Mouse (Mus musculus) hindbrain, embryonic 11.5 days (tissue): ENCODE data around the gene Plekha5. TPM values are rescaled to one million over a fixed set of nuclear protein-coding genes. Genes with fewer than 3 reads are reported as not detected.
A peak's percentile ranks its signal among the peaks of the same experiment; 100 is the strongest.

Experiments used
- ATAC-seq: fragments of 200-750 bp; cut with Nextera tagmentation; 2 replicates; pipeline ENCODE4 v1.8.0; 2017; ENCODE audit warnings: mild to moderate bottlenecking, moderate TSS enrichment, moderate library complexity; ENCODE audit not compliant: low FRiP score
- DNase-seq: peaks from one replicate; pipeline ENCODE4 v3.0.0-alpha.2; 2015; ENCODE audit warnings: low spot score
- H3K27ac ChIP-seq: fragments of 300-500 bp; sonication (generic); 2 replicates; pipeline ENCODE4 v1.5.1; 2014; ENCODE audit warnings: mild to moderate bottlenecking, low read depth, low read length
- H3K27me3 ChIP-seq: fragments of 300-500 bp; sonication (generic); 2 replicates; pipeline ENCODE4 v1.6.1; 2014; ENCODE audit warnings: mild to moderate bottlenecking, low read length, moderate library complexity, mixed read lengths; ENCODE audit not compliant: control insufficient read depth, insufficient read depth
- H3K36me3 ChIP-seq: fragments of 300-500 bp; sonication (generic); 2 replicates; pipeline ENCODE4 v1.6.1; 2014; ENCODE audit warnings: mild to moderate bottlenecking, low read length, moderate library complexity, mixed read lengths; ENCODE audit not compliant: control insufficient read depth, insufficient read depth
- H3K4me1 ChIP-seq: fragments of 300-500 bp; sonication (generic); replicated peaks from 2 replicates; pipeline ENCODE4 v1.6.1; 2014; ENCODE audit warnings: low read length, mixed read lengths; ENCODE audit not compliant: control insufficient read depth, insufficient read depth
- H3K4me2 ChIP-seq: fragments of 300-500 bp; sonication (generic); replicated peaks from 2 replicates; pipeline ENCODE4 v1.6.1; 2014; ENCODE audit warnings: mild to moderate bottlenecking, low read depth, low read length
- H3K4me3 ChIP-seq: fragments of 300-500 bp; sonication (generic); 2 replicates; pipeline ENCODE4 v1.5.1; 2014; ENCODE audit warnings: low read depth, low read length
- H3K9ac ChIP-seq: fragments of 300-500 bp; sonication (generic); 2 replicates; pipeline ENCODE4 v1.6.1; 2014; ENCODE audit warnings: low read depth, low read length
- H3K9me3 ChIP-seq: fragments of 300-500 bp; sonication (generic); 2 replicates; pipeline ENCODE4 v1.6.1; 2016; ENCODE audit warnings: low read length; ENCODE audit not compliant: control insufficient read depth
- WGBS: fragments of 180-500 bp; shearing (Covaris S2); extraction: QIAGEN DNeasy Blood & Tissue Kit; methylation state at CpG from one replicate; pipeline ENCODE4 v1.1.7; 2014; 5-methylcytosine and 5-hydroxymethylcytosine counted together
- polyA plus RNA-seq: library from polyadenylated mRNA; unstranded; fragments of >200 nt; fragmentation: Nextera tagmentation; extraction: Ambion mirVana; gene quantifications from 2 replicates; pipeline ENCODE4 v1.2.1, GENCODE M21; 2014

Gene Plekha5
- polyA plus RNA-seq, 1 experiment from 2014 or later, result 50.8 TPM

DNA sequence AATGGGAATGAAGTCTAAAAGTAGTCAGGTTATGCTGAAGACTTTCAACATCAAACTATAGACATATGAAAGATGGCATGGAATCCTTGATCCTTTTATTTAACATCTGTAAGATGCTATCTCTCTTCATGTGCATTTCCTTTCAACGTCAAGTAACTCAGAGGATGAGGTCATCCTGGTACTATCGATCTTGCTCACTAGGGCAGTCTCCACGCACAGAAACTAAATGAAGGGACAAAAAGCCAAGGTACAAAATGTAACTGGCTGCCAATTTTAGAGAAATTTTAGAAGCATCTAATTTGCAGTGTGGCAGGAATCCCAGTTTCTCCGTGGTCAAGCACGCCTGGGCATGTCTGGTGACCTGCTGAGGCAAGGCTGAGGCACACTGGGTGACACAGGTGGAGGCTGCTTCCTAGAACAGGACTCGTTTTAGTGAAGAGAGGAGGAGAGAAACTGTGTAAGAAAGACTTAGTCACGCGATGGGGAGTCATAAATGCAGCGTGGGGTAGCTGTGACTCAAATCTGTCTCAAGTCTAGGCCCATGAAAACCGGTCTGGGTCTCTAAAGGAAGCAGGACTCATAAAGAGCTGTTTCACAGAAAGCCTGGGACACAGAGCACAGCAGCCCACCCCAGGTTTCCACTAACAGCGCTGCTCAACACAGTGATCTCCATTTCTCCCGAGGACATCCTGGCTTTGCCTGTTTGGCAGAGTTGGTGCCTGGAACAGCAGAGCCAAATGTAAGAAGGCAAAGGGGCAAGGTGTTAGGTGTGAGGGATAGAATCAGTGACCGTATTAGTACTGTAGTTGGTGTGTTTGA, 196.9 kb downstream of the Plekha5 start:
- no peak overlapping the region for H3K4me2 ChIP-seq
- H3K9me3 ChIP-seq, result no peaks in the 10 kb centered on the region
- no peaks in the 10 kb centered on the region for H3K36me3 ChIP-seq
- no peak for DNase-seq
- 0 out of 2 replicates have a peak, but pooled peaks cover 2% of the 10 kb centered on the region for H3K4me1 ChIP-seq
- WGBS, result 66% methylated on average over 13 of the region's 13 CpGs
- no peak overlapping the region for H3K4me3 ChIP-seq
- H3K9ac ChIP-seq, result no peak overlapping the region
- no peaks in the 10 kb centered on the region for H3K27me3 ChIP-seq
- no peak overlapping the region for H3K27ac ChIP-seq
- no peak for ATAC-seq

DNA sequence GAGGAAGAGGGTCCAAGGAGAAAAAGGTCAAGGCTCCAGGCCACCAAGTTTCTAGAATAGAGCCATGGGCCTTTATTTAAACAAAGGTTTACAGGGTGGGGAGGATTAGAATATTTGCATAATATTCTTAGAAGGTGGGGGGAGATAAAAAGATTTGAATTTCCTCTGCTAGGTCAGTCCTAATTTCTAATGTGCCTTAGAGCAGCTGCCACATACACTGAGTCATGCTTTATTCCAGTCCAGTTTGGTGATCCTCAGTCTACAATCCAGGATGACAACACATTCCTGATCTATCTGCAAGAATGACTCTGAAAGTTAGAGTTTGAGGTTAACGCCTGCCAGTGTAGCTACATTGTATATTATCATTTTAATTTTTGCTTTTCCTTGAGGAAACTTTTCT, 197.8 kb downstream of the Plekha5 start:
- no peaks in the 10 kb centered on the region for H3K36me3 ChIP-seq
- no peaks in the 10 kb centered on the region for H3K9me3 ChIP-seq
- no peak overlapping the region for H3K27ac ChIP-seq
- no peaks in the 10 kb centered on the region for H3K27me3 ChIP-seq
- no peak for ATAC-seq
- no peak for DNase-seq
- H3K4me2 ChIP-seq, result no peak overlapping the region
- H3K4me3 ChIP-seq, result no peak overlapping the region
- H3K4me1 ChIP-seq, result 0 out of 2 replicates have a peak, but pooled peaks cover 2% of the 10 kb centered on the region
- H3K9ac ChIP-seq, result no peak overlapping the region
- WGBS, result 91% methylated on average over 1 of the region's 1 CpGs

- Histone ChIP-seq H3K4me1 (0 out of 2 replicates have a peak, but pooled peaks cover 2% of the 10 kb centered on the region), H3K27me3 (no peaks in the 10 kb centered on the region), H3K36me3 (no peaks in the 10 kb centered on the region), H3K4me3 (peak within 1 kb of the TSS; percentile 99), H3K27ac (peak within 1 kb of the TSS; percentile 93), H3K4me2 (peak within 1 kb of the TSS; percentile 47), H3K9me3 (no peaks in the 10 kb centered on the region), H3K9ac (peak within 1 kb of the TSS; percentile 97)
- peak; percentile 3; the same call in 1 of the 2 replicates for ATAC-seq
- no peak for DNase-seq
- 49% methylated on average over 30 of the region's 30 CpGs for WGBS
Measured at GRCm38 (mm10) chr6:140622391-140623225, 198.8 kb downstream of the Plekha5 start, which contains the start of gene Aebp2. Gene Aebp2, plus strand, starts transcription at chr6:140622663.

DNA sequence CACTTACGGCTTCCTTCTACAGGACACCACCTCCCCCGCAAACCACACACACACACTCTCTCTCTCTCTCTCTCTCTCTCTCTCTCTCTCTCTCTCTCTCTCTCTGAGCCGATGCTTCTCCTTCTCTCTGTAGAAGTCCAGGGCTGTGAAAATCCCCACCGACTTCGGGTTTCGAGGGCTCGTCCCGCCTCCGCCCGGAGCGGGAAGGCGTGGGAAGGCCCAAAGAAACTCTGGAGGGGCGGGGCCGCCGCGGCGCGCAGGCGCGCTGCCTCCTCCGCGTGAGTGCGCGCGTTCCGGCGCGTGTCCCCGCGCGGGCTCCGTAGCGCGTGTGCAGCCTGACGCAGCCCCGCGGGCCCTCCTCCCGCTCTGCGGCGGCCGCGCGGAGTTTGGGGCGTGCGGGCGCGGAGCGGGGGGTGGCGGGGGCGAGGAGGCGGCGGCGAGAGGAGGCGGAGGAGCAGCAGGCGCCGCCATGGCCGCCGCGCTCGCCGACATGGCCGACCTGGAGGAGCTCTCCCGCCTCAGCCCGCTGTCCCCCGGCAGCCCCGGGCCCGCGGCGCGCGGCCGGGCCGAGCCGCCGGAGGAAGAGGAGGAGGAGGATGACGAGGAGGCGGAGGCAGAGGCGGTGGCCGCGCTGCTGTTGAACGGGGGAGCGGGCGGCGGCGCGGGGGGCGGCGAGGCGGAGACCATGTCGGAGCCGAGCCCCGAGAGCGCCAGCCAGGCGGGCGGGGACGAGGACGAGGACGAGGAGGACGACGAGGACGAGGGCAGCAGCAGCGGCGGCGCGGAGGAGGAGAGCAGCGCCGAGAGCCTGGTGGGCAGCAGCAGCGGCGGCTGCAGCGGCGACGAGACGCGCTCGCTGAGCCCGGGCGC, 199.6 kb downstream of the Plekha5 start:
- DNase-seq (peak; percentile 96), ATAC-seq (peak; percentile 92)
- H3K4me3 ChIP-seq, result peak overlapping the region; percentile 99
- H3K9ac ChIP-seq, result peak overlapping the region; percentile 97
- WGBS, result under 1% methylated on average over 70 of the region's 117 CpGs
- H3K36me3 ChIP-seq, result no peaks in the 10 kb centered on the region
- no peaks in the 10 kb centered on the region for H3K27me3 ChIP-seq
- no peaks in the 10 kb centered on the region for H3K9me3 ChIP-seq
- peak overlapping the region; percentile 93 for H3K27ac ChIP-seq
- H3K4me1 ChIP-seq, result 0 out of 2 replicates have a peak, but pooled peaks cover 2% of the 10 kb centered on the region
- H3K4me2 ChIP-seq, result peak overlapping the region; percentile 47

DNA sequence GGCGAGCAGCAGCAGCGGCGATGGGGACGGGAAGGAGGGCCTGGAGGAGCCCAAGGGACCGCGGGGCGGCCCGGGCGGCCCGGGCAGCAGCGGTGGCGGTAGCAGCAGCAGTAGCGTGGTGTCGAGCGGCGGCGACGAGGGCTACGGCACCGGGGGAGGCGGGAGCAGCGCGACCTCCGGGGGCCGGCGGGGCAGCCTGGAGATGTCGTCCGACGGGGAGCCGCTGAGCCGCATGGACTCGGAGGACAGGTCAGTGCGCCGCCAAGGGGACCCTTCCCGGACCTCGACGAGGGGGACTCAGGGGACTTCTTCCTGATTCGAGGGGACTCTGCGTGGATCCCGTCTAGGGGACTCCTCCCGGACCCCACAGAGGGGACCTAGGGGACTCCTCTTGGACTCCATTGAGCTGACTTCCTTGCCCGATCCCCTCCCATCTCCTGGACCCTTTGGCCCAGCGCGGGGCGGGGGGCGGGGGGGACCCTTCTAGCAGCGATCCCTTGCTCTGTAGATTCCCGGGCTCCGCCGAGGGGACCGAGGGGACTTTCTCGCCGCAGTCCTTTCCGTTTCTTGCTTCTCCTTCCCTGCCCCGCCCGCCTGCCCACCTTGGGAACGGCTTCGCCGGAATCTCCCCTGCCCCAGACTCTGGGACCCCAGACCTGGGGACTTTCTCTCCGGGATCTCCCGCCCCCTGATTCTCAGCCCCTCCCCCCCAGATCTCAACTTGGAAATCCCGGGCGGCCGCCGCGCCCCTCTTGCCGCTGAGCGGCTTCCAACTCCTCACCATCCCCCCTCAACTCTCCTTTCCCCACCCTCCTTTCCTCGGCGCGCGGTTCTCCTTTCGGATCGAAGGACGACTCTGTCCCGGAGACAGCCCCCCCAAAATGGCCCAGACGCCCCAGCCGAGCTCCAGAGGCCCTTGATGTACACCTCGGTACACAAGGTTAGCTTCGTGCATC, 200.5 kb downstream of the Plekha5 start:
- Histone ChIP-seq H3K4me2 (peak overlapping the region; percentile 43), H3K36me3 (no peaks in the 10 kb centered on the region), H3K4me3 (peak overlapping the region; percentile 99), H3K4me1 (0 out of 2 replicates have a peak, but pooled peaks cover 2% of the 10 kb centered on the region), H3K27me3 (no peaks in the 10 kb centered on the region), H3K9ac (peak overlapping the region; percentile 97), H3K27ac (peak overlapping the region; percentile 93), H3K9me3 (no peaks in the 10 kb centered on the region)
- ATAC-seq (peak; percentile 52), DNase-seq (peak; percentile 62)
- WGBS, result under 1% methylated on average over 74 of the region's 80 CpGs

GRCm38 (mm10) chr6:140629176-140629859, 205.5 kb downstream of the Plekha5 start:
- no peaks in the 10 kb centered on the region for H3K27me3 ChIP-seq
- H3K4me2 ChIP-seq, result no peak overlapping the region
- H3K9ac ChIP-seq, result no peak overlapping the region
- no peak for ATAC-seq
- no peaks in the 10 kb centered on the region for H3K9me3 ChIP-seq
- no peak for DNase-seq
- no peaks in the 10 kb centered on the region for H3K4me1 ChIP-seq
- no peak overlapping the region for H3K27ac ChIP-seq
- WGBS, result 91% methylated on average over 4 of the region's 4 CpGs
- H3K36me3 ChIP-seq, result no peaks in the 10 kb centered on the region
- H3K4me3 ChIP-seq, result no peak overlapping the region

GRCm38 (mm10) chr6:140630306-140630705, 206.5 kb downstream of the Plekha5 start:
- H3K36me3 ChIP-seq, result no peaks in the 10 kb centered on the region
- H3K4me3 ChIP-seq, result no peak overlapping the region
- WGBS, result 75% methylated on average over 4 of the region's 4 CpGs
- H3K27ac ChIP-seq, result no peak overlapping the region
- no peak overlapping the region for H3K4me2 ChIP-seq
- no peak overlapping the region for H3K9ac ChIP-seq
- no peaks in the 10 kb centered on the region for H3K9me3 ChIP-seq
- H3K27me3 ChIP-seq, result no peaks in the 10 kb centered on the region
- no peak for DNase-seq
- no peaks in the 10 kb centered on the region for H3K4me1 ChIP-seq
- no peak for ATAC-seq
